Mouse (Mus musculus) inflammation-experienced regulatory T-cells, adult 6 months (primary cell): ENCODE measurements around the gene Odc1. TPM values are rescaled to one million over a fixed set of nuclear protein-coding genes. Genes with fewer than 3 reads are reported as not detected.

Experiments
- ATAC-seq: one replicate; pipeline ENCODE4 v1.8.0; 2017
- polyA plus RNA-seq, 3 experiments: library from polyadenylated mRNA; unstranded; fragments of 100-300 nt; shearing (Covaris generic); gene quantifications; one replicate each; pipeline ENCODE4 v1.2.1; 2017

Gene Odc1
- polyA plus RNA-seq, 3 experiments from 2014 or later: 15.3 to 37.6 (median 24.0) TPM

DNA sequence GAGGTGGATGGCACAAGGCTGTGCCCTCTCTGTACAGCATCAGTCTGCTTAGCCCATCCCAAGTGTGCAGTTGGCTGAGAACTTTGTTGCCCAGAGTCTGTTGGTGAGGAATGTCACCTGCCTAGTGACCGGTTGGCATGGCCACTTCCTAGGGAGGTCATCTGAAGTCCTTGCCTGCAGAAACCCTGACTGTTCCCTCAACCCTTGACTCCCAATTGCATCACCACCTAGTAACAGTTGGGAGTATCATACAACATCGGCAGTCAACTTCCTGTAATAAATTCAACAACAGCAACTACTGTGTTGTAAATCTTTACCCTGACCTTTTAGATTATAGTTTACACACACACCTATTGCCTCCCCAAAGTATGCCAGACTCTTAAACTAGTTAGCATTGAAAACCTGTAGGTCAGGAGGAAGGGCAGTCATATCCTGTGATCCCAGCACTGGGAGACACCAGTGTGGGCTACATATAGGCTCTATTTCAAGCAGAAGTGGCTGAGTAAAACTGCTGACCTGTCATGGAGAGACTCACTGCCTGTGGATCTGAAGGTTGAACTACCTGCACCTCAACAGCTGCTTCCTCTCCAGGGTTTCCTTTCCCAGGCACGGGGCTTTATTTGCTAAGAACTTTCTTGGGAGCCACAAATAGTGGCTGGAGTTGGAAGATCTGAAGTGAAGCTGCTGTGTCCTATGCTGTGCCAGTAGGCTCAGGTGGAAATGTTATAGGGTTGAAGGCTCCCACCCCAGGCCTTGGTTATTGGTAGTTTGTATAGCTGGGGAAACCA, 6.8 kb downstream of the Odc1 start:
- no peak for ATAC-seq

DNA sequence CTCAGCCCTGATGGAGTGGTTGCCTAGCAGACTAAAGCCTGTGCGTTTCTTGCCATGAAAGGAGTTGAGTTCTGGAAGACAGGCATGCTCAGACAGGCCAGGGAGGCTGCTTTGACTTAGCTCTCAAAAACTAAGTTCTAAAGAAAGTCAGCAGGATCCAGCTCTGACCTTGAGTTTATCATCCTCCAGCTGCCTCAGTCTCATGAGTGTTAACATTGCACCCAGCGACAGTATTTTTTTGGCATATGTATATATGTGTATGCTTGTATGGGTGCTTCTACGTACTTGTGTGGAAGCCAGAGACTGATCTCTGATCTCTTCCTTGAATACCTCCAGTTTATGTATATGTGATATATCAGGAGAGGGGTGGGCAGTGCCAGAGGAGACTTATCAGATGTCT, 7.8 kb downstream of the Odc1 start:
- no peak for ATAC-seq

DNA sequence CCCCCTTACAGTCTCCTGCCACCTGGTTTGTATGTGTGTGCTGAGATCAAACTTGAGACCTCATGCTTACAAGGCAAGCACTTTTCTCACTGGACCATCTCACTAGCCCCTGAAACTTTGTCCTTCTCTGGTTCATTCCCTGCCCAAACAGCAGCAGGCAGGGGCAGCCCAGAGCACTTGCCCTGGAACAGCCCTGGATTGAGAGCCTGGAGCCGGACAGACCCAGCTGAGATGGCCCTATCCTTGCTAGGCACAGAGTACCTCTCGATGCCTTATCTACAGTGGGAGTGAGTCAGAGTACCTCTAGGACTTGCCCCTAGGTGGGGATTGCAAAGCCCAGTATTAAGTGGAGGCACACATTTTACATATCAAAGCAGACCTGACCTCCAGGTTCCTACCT, 8.4 kb downstream of the Odc1 start:
- no peak for ATAC-seq

DNA sequence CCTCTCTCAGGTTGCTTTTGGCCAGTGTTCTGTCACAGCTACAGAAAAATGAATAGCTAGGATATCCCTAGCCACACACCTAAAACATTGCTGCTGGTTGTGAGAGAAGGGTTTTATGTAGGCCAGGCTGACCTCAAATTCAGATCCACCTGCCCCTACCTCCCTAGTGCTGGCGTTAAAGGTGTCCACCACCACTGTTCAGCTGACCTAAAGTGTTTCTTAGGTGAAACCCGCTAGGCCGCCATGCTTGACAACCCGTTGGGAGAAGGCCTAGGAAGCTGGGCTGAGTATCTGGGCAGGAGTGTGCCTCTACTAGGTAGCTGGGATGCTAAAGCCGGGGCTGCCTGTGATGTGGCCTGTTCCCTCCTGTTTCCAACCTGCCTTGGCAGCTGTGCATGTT, 9.0 kb downstream of the Odc1 start:
- no peak for ATAC-seq

DNA sequence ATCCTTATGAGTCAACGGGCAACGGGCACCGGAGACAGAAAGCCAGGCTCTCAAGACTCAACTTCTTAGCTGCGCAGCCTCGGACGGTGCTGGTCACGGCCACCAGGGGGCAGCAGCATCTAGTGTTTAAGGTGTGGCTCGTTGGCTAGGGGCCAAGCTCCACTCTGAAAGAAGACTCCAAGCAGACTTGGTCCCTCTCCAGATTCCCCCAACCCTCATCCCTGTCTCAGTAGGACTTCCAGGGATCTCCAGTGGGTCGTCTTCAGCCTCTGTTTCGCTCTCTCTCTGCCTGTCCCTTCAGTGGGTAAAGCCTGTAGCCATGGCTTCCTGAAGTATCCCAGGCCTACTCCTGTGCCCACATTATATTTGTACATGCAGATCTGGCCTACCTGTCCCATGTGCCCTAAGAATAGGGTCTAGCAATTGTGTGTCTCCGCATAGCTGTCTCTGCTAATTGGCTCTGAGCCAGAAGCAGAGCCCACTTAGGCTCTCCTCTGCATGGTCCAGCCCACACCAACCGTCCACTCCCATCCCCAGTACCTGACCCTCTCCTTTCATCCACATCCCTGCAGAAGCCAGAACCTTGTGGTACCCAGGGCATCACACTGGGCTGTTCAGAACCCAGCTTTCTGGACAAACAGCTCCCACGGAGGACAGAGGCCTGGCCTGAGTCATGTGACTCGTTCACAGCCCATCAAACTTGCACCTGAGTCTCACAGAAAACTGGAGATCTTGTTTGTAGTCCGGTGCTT, 9.8 kb downstream of the Odc1 start:
- peak; percentile 84 for ATAC-seq

DNA sequence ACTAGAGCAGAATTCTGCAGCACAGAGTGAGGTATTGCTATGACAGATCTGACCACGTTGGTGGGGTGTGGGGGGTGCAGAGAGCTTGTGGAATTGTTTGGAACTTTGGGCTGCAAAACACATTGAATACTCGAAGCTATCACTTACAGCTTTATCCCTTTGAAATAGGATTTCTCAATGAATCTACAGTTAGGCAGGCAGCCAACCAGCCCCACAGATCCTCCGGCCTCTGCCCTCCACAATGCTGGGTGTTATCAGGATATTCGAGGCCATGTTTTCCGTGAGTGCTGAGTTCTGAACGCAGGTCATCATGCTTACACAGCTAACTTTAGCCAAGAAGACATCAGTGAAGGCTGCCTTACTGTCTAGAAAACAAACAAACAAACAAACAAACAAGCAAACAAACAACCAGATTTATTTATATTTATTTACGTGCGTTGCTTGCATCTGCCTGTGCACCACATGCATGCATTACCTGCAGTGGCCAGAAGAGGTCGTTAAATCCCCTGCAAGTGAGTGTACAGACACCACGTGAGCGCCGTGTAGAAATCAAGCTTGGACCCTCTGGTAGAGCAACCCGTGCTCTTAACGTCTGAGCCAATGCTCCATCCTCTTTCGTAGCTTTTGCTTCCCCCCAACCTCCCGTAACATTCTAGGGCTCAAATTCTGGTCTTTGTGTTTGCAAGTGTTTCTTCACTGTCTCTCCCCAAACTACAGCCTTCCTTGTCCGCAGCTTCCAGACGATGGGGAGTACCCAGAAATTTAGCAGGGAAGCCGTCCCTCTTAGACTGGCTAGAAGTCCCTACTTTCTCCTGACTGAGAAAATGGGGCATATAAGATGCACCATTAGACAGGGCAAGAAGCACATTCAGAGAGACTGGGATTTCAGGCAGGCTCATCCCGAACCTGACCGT, 12.1 kb downstream of the Odc1 start:
- ATAC-seq: no peak

DNA sequence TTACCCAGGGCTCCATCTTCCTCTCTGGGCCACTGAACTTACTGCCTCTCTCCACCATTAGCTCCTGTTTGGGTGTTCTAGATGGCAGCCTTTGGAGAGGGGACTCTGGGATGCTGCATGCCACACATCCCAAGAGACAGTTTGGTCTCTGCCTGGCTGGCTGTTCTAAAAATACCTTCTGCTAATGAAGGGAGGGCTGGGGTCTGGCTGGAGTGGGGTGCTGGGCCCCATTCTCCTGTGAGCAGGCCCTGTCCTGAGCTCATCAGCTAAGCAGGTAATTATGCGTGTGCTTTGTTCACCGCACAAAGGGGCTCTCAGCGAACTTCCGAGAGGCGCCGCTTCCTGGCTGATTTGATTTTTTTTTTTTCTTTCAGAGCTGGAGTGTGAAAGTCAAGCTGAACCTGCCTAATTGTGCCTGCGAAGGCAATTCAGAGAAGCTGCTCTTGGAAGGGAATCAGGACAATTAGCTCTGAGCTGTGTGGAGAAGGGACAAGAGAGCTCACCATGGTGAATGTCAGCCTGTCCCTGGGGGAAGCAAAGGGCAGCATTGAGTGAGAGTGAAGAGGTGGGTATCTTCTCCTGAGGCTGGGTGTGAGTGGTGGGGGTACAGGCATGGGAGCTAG, 12.9 kb downstream of the Odc1 start:
- no peak for ATAC-seq

DNA sequence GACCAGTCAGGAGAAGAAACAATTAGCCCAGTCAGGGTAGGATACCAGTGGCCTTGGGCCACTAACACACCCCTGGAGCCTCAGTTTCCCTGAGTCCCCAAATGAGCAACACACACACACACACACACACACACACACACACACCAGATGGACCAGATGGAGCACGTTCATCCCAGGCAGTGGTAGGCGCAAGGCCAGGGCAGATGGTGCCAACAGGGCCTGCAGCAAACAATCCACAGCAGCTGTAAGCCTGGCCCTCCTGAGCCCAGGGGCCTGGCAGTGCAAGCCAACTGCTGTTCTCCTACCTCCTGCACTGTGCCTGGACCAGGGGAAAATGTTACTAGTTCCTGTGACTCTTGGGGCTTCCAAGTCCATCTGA, 13.4 kb downstream of the Odc1 start:
- no peak for ATAC-seq

DNA sequence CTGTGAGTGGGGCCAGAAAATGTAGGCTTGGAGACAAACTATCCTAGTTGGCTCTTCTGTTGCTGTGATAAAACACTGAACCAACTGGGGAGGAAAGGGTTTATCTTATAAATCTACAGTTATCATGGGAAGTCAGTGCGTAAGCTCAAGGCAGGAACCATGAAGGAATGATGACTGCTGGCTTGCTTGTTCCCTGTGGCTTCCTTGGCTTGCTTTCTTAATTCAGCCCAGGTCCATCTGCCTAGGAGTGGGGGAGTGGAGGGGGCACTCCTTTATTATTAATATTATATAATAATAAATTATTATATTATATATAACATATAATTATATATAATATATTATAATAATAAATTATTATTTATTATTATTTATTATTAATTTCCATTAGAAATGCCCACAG, 17.8 kb downstream of the Odc1 start:
- no peak for ATAC-seq

DNA sequence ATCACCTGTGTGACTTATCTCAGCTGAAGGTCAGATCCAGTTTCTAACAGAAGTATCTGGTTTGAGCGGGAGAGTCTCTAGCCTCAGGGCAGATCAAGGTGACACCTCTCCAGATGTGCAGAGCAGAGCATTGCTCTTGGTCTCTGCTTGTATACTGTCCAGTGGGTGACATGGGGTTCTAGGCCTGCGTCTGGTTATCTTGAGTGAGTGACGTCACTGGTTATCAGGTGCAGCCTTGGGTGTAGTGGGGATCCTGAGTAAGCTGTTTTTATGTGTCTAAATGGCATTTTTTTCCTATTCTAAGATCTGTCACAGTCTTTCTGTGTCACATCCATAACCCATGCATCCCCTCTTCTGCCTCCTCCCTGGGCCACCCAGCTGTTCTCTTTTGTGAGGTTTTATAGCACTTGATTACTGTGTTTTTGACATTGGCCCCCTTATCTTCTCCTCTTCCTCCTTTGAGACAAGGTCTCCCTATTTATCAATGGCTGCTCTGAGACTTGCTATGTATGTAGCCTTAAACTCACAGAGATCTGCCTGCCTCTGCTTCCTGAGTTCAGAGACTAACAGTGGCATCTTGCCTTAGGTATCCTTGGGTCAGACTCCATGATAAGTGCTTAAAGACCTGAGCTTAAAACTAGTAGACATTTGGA, 20.9 kb downstream of the Odc1 start:
- ATAC-seq: no peak

DNA sequence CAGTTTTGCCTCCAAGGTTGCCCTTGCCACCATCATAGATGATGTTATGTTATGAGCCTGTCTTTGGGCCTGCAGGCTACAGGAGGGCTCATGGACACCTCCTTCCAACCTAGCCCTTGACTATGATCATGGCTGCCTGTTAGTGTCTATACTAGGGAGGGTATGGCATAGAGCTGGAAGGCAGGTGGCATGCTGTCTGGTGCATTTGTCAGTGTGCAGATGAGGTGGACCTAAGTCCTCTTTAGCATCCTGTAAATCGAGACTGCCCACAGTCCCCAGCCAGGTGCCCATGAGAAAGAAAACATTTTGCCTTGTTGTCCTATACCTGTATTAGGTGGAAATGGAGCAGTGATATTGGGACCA, 21.4 kb downstream of the Odc1 start:
- no peak for ATAC-seq

DNA sequence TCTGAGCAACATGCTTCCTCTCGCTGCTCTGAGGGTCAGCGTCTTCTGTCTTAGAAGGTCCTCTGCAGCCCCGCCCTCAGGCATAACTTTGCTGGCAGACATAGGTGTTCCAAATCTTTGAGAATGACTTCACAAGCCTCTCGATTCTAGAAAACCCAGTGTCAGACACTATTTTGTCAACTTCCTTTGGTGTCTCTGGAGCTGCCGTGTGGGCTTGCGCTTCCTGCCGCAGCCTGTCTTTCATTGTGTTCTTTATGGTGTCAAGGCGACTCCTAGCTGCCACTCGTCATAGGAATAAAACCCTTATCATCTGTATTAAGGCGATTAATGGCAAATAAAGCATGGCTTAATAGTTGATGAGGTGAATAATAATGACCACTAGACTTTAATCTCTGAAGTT, 24.0 kb downstream of the Odc1 start:
- ATAC-seq: peak; percentile 91

DNA sequence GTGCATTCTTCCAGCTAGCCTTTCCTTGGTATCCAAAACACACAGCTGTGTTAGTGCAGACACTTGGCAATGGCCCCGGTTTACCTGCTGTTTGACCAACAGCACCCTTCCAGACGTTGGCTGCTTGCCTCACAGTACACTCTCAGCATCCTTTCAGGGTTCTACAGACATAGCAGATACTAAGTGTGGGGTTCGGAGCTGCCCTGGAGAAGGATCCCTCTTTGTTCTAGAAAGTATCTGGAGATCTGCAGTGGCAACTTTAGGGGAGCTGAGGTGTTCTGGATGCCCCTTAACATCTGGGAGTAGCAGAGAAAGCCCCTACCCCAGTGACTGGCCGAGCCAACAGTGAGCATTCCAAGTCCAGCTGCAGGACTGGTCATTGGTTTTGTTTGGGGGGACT, 30.0 kb downstream of the Odc1 start:
- no peak for ATAC-seq

DNA sequence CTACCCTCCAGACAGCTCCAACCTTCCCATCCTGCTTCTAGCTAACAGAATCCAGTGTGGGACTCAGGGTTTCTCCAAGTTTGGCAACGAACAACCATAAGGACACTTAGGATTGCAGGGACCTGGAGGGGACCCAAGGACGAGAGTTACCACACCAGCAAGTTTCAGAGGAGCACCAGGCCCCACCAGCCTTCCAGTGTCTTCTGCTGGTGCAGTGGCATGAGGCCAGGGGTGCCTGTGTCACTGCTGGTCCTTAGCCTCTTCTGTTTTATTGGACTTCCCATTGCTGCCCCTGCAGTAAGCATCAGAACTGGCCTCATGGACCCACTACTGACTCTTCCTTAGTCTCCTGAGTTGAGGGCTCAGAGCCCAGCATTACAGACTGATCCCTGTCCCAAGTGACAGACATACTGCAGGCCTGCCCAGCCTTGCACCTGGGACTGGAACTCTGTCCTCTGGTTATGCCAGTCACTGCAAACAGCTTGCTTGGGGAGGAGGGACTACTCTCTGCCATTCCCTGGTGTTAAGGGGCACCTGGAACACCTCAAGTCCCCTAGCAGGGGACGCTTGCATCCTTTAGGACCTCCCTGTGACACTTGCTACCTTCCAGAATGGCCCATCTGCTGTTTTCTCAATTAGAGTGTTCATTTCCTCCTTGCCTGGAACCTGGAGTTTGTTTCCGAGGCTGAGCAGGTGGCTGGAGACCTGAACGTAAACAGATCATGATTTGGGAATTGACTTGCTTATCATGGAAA, 30.7 kb downstream of the Odc1 start:
- ATAC-seq: no peak

DNA sequence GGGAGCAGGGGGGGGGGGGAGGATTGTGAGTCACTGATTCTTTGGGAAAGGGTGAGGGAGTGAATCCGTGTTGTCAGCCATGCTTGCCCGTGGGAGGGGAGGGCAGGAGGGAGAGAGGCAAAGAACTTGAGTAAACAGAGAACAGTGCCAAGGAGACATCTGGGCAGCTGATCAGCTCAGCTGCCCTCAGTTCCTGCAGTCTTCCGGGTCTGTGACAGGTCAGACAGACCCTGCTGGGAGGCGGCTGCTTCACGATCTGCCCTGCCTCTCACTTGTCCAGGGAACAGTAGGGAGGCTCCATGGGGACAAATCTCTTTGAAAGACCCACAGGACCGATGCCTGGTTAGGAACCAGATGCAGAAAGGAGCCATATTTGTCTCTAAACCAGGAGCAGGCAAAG, 31.4 kb downstream of the Odc1 start:
- ATAC-seq: no peak

DNA sequence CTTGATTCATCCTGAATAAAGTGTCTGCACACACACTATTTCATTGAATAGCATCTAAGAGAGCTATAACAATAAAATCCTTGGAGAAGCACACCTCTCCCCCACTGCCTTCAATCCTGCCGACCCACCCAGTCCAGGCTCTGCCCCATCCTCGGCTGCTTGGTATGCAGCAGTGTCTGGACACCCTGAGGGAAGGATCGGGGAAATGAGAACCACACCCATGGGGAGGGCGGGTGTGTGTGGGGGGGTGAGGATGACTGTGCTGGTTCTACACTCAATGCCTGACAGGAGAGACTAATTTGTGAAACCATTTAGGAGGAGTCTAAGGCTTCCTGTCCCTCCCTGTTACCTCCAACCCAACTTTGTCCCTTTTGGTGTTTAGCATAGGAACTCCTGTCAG, 34.0 kb downstream of the Odc1 start:
- ATAC-seq: no peak

DNA sequence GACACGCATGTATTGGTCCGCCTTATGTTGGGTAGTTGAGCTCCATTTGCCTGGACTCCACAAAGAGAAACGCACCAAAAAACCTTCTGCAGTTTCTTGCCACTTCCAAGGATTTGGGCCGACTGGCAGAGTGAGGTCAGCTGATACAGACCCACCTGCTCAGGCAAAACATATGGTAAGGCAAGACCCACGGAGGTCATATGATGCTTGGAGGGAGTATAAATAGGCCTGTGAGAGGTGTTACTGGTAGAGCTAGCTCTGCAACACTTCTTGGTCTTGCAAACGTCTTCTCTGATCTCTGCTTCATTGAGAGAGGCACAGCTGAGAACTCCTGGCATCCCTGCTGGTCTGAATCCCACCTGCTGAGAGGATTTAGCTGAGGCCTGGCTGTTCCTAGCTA, 36.4 kb downstream of the Odc1 start:
- ATAC-seq: no peak

DNA sequence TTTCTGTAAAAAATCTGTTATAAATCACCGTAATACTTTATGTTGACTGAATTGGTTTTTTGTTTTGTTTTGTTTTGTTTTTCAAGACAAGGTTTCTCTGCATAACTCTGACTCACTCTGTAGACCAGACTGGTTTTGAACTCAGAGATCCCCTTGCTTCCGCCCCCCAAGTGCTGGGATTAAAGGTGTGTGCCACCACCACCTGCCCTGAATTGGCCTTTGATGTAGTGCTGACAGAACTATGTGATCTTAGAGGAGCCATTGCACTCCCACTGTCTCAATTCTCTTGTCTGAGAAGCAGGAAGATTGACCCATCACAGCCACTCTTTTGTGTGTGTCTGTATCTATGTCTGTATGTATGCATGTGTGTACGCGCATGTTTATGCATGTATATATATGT, 37.8 kb downstream of the Odc1 start:
- no peak for ATAC-seq

DNA sequence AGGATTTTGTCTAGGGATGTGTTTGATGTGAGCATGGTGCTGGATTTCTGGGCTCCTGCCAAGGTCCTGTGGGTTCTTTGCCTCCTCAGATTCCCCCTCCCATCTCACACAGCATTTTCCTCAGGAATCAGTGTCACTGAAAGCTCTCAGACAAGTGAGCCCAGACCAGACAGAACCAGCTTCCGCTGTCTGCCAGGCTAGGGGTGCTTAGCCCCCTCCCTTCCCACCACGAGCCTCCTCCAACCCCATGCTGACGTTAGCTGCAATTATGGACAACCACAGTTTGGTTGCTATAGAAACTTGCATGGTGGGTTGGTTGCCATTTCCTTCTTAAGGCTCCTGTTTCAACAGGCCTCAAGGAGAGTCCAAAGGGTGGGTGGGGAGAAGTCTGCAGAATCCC, 39.3 kb downstream of the Odc1 start:
- no peak for ATAC-seq

DNA sequence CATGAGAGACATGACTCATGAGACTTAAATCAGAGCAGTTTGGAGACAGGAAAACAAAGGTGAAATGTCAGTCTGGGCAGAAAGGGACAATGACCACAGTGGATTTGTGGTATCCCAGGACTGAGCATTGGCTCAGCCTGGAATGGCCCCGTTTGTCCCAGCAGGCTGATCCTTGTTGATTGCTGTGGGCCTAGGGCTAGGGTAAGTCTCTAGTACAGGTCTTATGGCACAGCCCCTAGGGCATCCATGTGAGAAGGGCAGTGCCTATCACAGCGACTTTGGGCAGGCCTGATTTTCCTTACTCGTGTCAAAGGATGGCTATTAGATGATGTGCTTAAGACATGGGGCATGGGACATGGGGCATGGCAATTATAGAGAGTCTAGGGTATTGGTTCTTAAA, 41.4 kb downstream of the Odc1 start:
- ATAC-seq: no peak

DNA sequence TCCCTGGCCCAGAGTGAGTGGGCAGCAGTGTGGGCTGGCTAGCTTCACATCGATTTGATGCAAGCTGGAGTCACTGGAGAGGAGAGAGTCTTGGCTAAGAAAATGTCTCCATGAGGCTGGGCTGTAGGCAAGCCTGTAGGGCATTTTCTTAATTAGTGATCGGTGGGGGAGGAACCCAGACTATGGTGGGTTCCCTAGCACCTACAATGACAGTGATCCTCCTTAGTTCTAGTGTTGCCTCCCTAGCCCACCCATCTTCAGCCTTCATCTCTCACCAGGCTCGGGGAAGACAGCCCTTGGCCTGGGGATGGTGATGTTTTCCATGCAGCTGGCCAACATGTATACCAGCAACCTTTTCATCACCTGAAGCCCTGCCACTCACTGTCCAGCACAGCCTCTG, 43.8 kb downstream of the Odc1 start:
- no peak for ATAC-seq
